Mouse (Mus musculus): ENCODE data around the gene Pdzk1. TPM values are rescaled to one million over a fixed set of nuclear protein-coding genes. Genes with fewer than 3 reads are reported as not detected.

Gene Pdzk1
- polyA plus RNA-seq, 2 experiments, result 0.24 TPM; not detected in 1

DNA sequence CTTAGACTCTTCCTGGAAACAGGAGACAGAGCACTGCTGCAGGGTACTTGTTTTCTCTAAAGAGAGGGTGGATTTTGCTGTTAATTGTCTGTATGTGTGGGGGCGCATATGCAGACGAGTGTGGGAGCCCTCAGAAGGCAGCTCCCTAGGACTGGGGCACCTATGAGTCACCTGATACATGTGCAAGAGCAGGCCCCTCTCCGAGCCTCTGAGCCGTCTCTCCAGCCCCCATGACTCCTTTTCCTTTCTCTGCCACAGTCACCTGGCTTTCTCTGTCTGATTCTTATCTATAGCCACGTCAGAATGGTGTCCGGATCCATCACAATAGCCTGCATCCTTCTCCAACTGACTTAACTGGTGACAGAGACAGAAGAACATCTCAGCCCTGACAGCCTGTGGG is 52.5 kb downstream of the Pdzk1 start:
- Histone ChIP-seq H3K9ac (ENCODE audit: low read depth, low read length, severe bottlenecking) (no peak overlapping the region), H3K4me2 (replicated peaks; ENCODE audit: low read depth, low read length, severe bottlenecking) (no peak overlapping the region), H3K36me3 (ENCODE audit: control insufficient read depth, insufficient read depth, low read length) (peaks cover 57% of the 10 kb centered on the region), H3K9me3 (ENCODE audit: control insufficient read depth, low read length) (no peaks in the 10 kb centered on the region), H3K4me1 (ENCODE audit: control insufficient read depth, insufficient read depth, low read length) (no peaks in the 10 kb centered on the region), H3K4me3 (replicated peaks; ENCODE audit: low read length) (no peak overlapping the region), H3K27me3 (ENCODE audit: control insufficient read depth, insufficient read depth, low read length) (no peaks in the 10 kb centered on the region), H3K27ac (replicated peaks; ENCODE audit: low read depth, low read length) (no peak overlapping the region)
- no peak for TF ChIP-seq POLR2A (IDR thresholded peaks at IDR 0.05; ENCODE audit: borderline replicate concordance, extremely low read depth, insufficient read depth, insufficient read length)
- no peak for DNase-seq (ENCODE audit: low spot score)
- no peak for ATAC-seq (ENCODE audit: low FRiP score, low read depth)
- WGBS, result 87% methylated on average over 6 of the region's 6 CpGs

DNA sequence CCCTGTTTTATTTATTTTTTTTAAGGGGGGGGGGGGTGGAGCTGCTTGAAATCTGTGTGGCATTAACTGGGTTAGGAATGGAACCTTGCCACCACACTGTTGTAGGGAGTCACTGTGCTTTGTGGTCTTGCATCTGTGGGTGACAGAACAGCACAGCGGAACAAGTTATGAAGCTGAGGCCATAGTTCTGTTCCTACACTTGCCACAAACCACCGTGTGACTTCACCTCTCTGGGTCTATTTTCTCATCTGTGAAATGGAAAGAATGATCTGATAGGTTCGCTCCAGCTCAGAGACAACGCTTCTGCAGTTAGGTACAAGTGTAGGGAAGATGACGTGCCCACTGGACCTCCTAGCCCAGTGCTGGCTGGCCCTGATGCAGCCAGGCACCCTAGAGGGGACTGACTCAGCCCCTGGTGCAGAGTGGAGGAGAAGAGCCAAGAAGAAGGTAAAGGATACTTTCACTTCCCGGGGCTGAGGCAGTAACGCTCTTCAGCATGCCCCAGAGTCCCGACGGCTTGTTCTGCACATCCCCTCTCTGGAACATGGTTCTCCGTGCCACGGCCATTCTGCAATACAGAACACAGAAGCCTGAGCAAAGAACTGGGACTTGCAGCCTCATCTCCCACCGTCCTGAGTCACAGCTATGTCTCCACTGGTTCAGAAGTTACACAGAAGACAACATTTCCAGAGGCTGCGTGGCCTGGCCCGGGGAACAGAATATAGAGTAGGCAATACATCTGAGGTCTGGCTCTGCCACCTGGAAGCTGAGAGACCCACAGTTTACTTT is 53.2 kb downstream of the Pdzk1 start:
- Histone ChIP-seq H3K4me3 (replicated peaks; ENCODE audit: low read length) (no peak overlapping the region), H3K9me3 (ENCODE audit: control insufficient read depth, low read length) (no peaks in the 10 kb centered on the region), H3K36me3 (ENCODE audit: control insufficient read depth, insufficient read depth, low read length) (peaks cover 62% of the 10 kb centered on the region), H3K9ac (ENCODE audit: low read depth, low read length, severe bottlenecking) (no peak overlapping the region), H3K27ac (replicated peaks; ENCODE audit: low read depth, low read length) (no peak overlapping the region), H3K27me3 (ENCODE audit: control insufficient read depth, insufficient read depth, low read length) (no peaks in the 10 kb centered on the region), H3K4me1 (ENCODE audit: control insufficient read depth, insufficient read depth, low read length) (no peaks in the 10 kb centered on the region), H3K4me2 (replicated peaks; ENCODE audit: low read depth, low read length, severe bottlenecking) (no peak overlapping the region)
- no peak for TF ChIP-seq POLR2A (IDR thresholded peaks at IDR 0.05; ENCODE audit: borderline replicate concordance, extremely low read depth, insufficient read depth, insufficient read length)
- DNase-seq (ENCODE audit: low spot score) (no peak), ATAC-seq (ENCODE audit: low FRiP score, low read depth) (no peak)
- WGBS, result 93% methylated on average over 14 of the region's 14 CpGs

DNA sequence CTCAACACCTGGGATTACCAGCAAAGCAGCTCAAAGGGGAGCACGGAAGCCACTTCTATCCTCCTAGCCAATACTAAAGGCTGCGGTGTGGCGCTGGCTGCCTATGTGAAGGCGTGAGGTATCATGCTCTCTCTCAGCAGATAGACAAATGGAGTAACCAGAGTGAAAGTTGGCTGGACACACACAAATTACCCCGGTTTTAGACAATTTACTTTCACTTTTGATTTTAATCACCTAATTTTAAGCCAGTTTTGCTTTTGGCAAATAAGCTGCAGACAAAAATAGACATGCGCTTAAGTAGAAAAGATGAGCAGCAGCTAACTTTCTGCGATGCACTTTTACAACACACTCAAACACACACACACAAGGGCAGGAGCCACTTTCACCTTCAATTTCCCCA is 54.6 kb downstream of the Pdzk1 start:
- Histone ChIP-seq H3K4me1 (ENCODE audit: control insufficient read depth, insufficient read depth, low read length) (no peaks in the 10 kb centered on the region), H3K4me3 (replicated peaks; ENCODE audit: low read length) (no peak overlapping the region), H3K36me3 (ENCODE audit: control insufficient read depth, insufficient read depth, low read length) (peaks cover 60% of the 10 kb centered on the region), H3K4me2 (replicated peaks; ENCODE audit: low read depth, low read length, severe bottlenecking) (no peak overlapping the region), H3K9ac (ENCODE audit: low read depth, low read length, severe bottlenecking) (no peak overlapping the region), H3K9me3 (ENCODE audit: control insufficient read depth, low read length) (no peaks in the 10 kb centered on the region), H3K27ac (replicated peaks; ENCODE audit: low read depth, low read length) (no peak overlapping the region), H3K27me3 (ENCODE audit: control insufficient read depth, insufficient read depth, low read length) (no peaks in the 10 kb centered on the region)
- WGBS, result 92% methylated on average over 7 of the region's 7 CpGs
- ATAC-seq (ENCODE audit: low FRiP score, low read depth) (no peak), DNase-seq (ENCODE audit: low spot score) (no peak)
- no peak for TF ChIP-seq POLR2A (IDR thresholded peaks at IDR 0.05; ENCODE audit: borderline replicate concordance, extremely low read depth, insufficient read depth, insufficient read length)

DNA sequence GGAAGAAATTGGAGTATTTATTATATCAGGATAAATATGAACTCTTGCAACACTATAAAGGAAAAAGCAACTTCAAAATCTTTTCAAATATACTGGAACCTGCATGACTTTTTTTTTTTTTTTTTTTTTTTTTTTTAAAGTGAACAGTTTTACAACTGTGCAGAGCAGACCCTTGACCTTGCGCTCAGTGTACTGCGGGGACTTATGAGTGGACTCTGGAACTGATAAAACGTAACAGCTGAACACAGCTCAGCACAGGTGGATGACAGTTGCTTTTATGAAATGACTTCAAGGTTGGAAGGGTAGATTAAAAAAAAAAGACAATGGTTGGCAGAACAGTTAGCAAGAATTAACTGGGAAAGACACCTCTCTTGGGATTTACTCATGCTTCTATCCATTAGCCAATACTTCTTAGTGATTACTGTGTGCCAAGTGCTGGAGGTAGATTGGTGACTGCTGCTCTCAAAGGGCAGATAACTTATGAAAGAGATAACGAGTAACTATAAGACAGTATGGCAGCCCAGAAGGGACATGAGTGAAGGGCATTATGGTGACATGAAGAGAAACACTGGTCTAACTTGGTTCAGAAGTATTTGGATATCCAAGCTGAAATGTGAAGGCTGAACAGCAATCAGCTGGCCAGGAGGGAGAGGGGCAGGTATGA is 73.4 kb downstream of the Pdzk1 start:
- H3K27me3 ChIP-seq (ENCODE audit: control insufficient read depth, insufficient read depth, low read length), result no peaks in the 10 kb centered on the region
- WGBS, result 82% methylated on average over 4 of the region's 4 CpGs
- H3K9ac ChIP-seq (ENCODE audit: low read depth, low read length, severe bottlenecking), result no peak overlapping the region
- DNase-seq (ENCODE audit: low spot score) (no peak), ATAC-seq (ENCODE audit: low FRiP score, low read depth) (no peak)
- H3K4me1 ChIP-seq (ENCODE audit: control insufficient read depth, insufficient read depth, low read length), result peaks cover 4% of the 10 kb centered on the region
- no peak overlapping the region for H3K4me2 ChIP-seq (replicated peaks; ENCODE audit: low read depth, low read length, severe bottlenecking)
- H3K27ac ChIP-seq (replicated peaks; ENCODE audit: low read depth, low read length), result no peak overlapping the region
- no peaks in the 10 kb centered on the region for H3K9me3 ChIP-seq (ENCODE audit: control insufficient read depth, low read length)
- no peak overlapping the region for H3K4me3 ChIP-seq (replicated peaks; ENCODE audit: low read length)
- TF ChIP-seq POLR2A (IDR thresholded peaks at IDR 0.05; ENCODE audit: borderline replicate concordance, extremely low read depth, insufficient read depth, insufficient read length), result no peak
- peaks cover 6% of the 10 kb centered on the region for H3K36me3 ChIP-seq (ENCODE audit: control insufficient read depth, insufficient read depth, low read length)

GRCm38 (mm10) chr3:96904393-96904792 is 75.3 kb downstream of the Pdzk1 start, which contains the start of gene Gja5:
TSS of gene Gja5 (plus strand) at chr3:96904693.
- Histone ChIP-seq H3K9me3 (ENCODE audit: control insufficient read depth, low read length) (no peaks in the 10 kb centered on the region), H3K9ac (ENCODE audit: low read depth, low read length, severe bottlenecking) (peak within 1 kb of the TSS; percentile 86), H3K4me2 (replicated peaks; ENCODE audit: low read depth, low read length, severe bottlenecking) (peak within 1 kb of the TSS; percentile 86), H3K27ac (replicated peaks; ENCODE audit: low read depth, low read length) (no peak within 1 kb of the TSS), H3K4me1 (ENCODE audit: control insufficient read depth, insufficient read depth, low read length) (peaks cover 4% of the 10 kb centered on the region), H3K27me3 (ENCODE audit: control insufficient read depth, insufficient read depth, low read length) (no peaks in the 10 kb centered on the region), H3K36me3 (ENCODE audit: control insufficient read depth, insufficient read depth, low read length) (no peaks in the 10 kb centered on the region), H3K4me3 (replicated peaks; ENCODE audit: low read length) (peak within 1 kb of the TSS; percentile 94)
- ATAC-seq (ENCODE audit: low FRiP score, low read depth) (0 out of 2 replicates have a peak, but pooled peaks have one; percentile 7), DNase-seq (ENCODE audit: low spot score) (no peak)
- WGBS, result 14% methylated on average over 14 of the region's 14 CpGs
- no peak for TF ChIP-seq POLR2A (IDR thresholded peaks at IDR 0.05; ENCODE audit: borderline replicate concordance, extremely low read depth, insufficient read depth, insufficient read length)

Measured in limb, embryonic 14.5 days (tissue).